Mouse (Mus musculus): ENCODE measurements around the gene Zfp821. TPM values are rescaled to one million over a fixed set of nuclear protein-coding genes. Genes with fewer than 3 reads are reported as not detected.

Gene Zfp821
- 1 to 10 TPM; 6.1 to 7.3 TPM for total RNA-seq (2021)

GRCm38 (mm10) chr8:109705320-109706075 lies at the start of gene Zfp821:
Zfp821 (plus strand) TSS chr8:109705546.
- intact Hi-C loops (cut with DNase I): no loop called here
- DNase-seq (ENCODE audit: low spot score): peak; percentile 88

- intact Hi-C loops (cut with DNase I): no loop called here
- no peak for DNase-seq (ENCODE audit: low spot score)
Observed at GRCm38 (mm10) chr8:109656860-109657259, 48.5 kb upstream of the Zfp821 start.

- intact Hi-C loops (cut with DNase I): no loop called here
Observed at GRCm38 (mm10) chr8:109662328-109662727, 43.0 kb upstream of the Zfp821 start.

GRCm38 (mm10) chr8:109666616-109667015 lies 38.7 kb upstream of the Zfp821 start:
- DNase-seq (ENCODE audit: low spot score): no peak
- intact Hi-C loops (cut with DNase I): no loop called here

More at GRCm38 (mm10) chr8:109662328-109662727, 43.0 kb upstream of the Zfp821 start:
- DNase-seq (ENCODE audit: low spot score): no peak

GRCm38 (mm10) chr8:109672656-109673055 lies 32.7 kb upstream of the Zfp821 start:
- no peak for DNase-seq (ENCODE audit: low spot score)
- intact Hi-C loops (cut with DNase I): no loop called here

GRCm38 (mm10) chr8:109673596-109673995 lies 31.8 kb upstream of the Zfp821 start:
- no peak for DNase-seq (ENCODE audit: low spot score)
- intact Hi-C loops (cut with DNase I): no loop called here

GRCm38 (mm10) chr8:109675896-109676643 lies 29.3 kb upstream of the Zfp821 start:
- no peak for DNase-seq (ENCODE audit: low spot score)
- intact Hi-C loops (cut with DNase I): no loop called here

- intact Hi-C loops (cut with DNase I): no loop called here
- no peak for DNase-seq (ENCODE audit: low spot score)
Observed at GRCm38 (mm10) chr8:109681535-109681934, 23.8 kb upstream of the Zfp821 start.

- no peak for DNase-seq (ENCODE audit: low spot score)
- intact Hi-C loops (cut with DNase I): no loop called here
Observed at GRCm38 (mm10) chr8:109682120-109682519, 23.2 kb upstream of the Zfp821 start.

- intact Hi-C loops (cut with DNase I): no loop called here
- no peak for DNase-seq (ENCODE audit: low spot score)
Observed at GRCm38 (mm10) chr8:109687248-109687647, 18.1 kb upstream of the Zfp821 start.

- no peak for DNase-seq (ENCODE audit: low spot score)
- intact Hi-C loops (cut with DNase I): loop anchor here (5.0 kb wide), 2 partner anchors 79 to 86 kb away; partner anchors contain the start of genes Ap1g1 and Pkd1l3
Observed at GRCm38 (mm10) chr8:109691769-109692168, 13.6 kb upstream of the Zfp821 start.

GRCm38 (mm10) chr8:109692443-109693145 lies 12.8 kb upstream of the Zfp821 start:
- no peak for DNase-seq (ENCODE audit: low spot score)

GRCm38 (mm10) chr8:109693146-109693900 lies 12.0 kb upstream of the Zfp821 start, which contains the start of gene Ist1:
Ist1 (minus strand) TSS chr8:109693260.
- intact Hi-C loops (cut with DNase I): loop anchor here (5.0 kb wide), 2 partner anchors 81 to 84 kb away; partner anchors contain the start of genes Ap1g1 and Pkd1l3
- peak; percentile 97 for DNase-seq (ENCODE audit: low spot score)

More at GRCm38 (mm10) chr8:109692443-109693145, 12.8 kb upstream of the Zfp821 start:
- intact Hi-C loops (cut with DNase I): loop anchor here (5.0 kb wide), 2 partner anchors 80 to 85 kb away; partner anchors contain the start of genes Ap1g1 and Pkd1l3

- no peak for DNase-seq (ENCODE audit: low spot score)
- intact Hi-C loops (cut with DNase I): loop anchor here (5.0 kb wide), 2 partner anchors 82 to 83 kb away; partner anchors contain the start of genes Ap1g1 and Pkd1l3
Observed at GRCm38 (mm10) chr8:109694154-109694553, 11.2 kb upstream of the Zfp821 start.

- intact Hi-C loops (cut with DNase I): no loop called here
- DNase-seq (ENCODE audit: low spot score): no peak
Observed at GRCm38 (mm10) chr8:109697754-109698153, 7.6 kb upstream of the Zfp821 start.

- intact Hi-C loops (cut with DNase I): no loop called here
- no peak for DNase-seq (ENCODE audit: low spot score)
Observed at GRCm38 (mm10) chr8:109698477-109698876, 6.9 kb upstream of the Zfp821 start.

- intact Hi-C loops (cut with DNase I): no loop called here
- DNase-seq (ENCODE audit: low spot score): no peak
Observed at GRCm38 (mm10) chr8:109704565-109705319, 604 bp upstream of the Zfp821 start.

- DNase-seq (ENCODE audit: low spot score): no peak
- intact Hi-C loops (cut with DNase I): no loop called here
Observed at GRCm38 (mm10) chr8:109706076-109706873, 929 bp downstream of the Zfp821 start.
